Mouse (Mus musculus) embryo, embryonic 10.5 days (tissue): ENCODE measurements around the gene Phf5a.

Source experiments
- DNase-seq: peaks from one replicate; pipeline ENCODE4 v3.0.0-alpha.2; 2015; ENCODE audit warnings: low spot score

Gene Phf5a

DNA sequence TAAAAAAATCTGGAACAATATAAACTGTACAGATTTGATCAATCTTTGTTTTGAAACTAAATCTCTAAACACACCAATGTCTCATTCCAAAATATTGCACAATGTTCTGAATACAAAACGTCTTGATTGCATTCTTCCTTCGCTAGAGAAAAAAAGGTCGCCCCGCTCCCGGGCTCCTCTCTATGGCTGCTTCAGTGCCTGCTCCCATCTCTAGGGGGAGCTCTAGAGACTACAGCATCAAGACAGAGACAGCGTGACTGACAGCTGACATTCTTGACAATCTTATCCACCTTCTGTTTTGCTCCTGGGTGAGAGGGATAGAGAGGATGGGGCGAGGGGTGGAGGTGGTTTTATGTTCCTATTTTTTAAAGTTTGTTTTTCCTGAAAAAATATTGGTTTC lies 23.4 kb downstream of the Phf5a start:
- DNase-seq: peak; percentile 76

DNA sequence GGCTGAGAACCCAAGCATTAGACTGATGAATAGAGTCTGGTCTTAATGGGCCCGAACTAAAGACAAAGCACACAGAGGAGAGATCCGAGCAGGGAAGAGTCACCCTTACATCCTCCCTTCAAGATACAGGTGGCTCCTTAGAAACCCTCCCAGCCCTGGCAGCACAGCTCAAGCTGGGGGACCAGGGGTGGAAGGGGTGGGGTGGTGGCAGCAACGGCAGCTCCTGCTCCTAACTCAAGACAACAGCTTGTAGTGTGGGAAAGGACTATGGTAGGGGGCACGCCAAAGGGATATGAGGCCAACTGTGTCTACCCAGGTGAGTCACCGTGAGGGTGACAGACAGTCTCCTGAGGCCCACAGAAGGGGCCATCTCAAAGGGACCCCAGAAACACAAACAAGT lies 23.9 kb downstream of the Phf5a start:
- DNase-seq: no peak

DNA sequence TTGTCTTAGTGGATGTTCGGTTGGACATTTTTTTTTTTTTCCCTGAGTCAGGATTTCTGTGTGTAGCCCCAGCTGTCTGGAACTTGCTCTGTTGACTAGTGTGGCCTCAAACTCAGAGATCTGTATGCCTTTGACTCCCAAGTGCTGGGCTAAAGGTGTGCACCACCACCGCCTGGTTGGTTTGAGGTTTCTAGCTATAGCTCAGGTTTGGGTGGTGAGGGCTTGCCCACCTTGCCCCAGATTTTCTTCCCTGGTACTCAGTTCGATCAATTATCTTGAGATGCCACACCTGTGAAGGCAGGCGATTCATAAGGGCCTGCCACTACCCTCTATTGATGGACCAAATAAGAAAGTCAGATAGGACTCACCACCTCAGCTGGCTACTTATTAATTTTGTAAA lies 24.6 kb downstream of the Phf5a start:
- no peak for DNase-seq

DNA sequence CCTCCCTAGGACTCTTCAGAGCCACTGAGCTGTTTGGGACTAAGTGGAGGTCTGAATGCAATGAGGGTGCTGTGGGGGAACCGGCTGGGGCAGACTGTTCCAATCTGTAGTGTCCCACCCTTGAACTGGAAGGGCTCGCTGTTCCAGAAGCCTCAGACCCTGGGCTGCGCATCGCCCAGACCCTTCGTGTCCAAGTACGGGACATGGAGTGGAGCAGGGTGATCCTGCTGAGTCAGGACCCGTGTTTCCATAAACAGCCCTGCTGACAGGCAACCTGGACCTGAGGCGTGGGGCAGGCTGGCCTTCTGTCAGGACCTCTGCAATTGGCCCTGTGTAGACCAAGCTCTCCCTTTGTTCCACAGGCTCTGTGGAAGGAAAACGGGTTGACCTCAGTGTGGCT lies 25.0 kb downstream of the Phf5a start:
- DNase-seq: no peak

DNA sequence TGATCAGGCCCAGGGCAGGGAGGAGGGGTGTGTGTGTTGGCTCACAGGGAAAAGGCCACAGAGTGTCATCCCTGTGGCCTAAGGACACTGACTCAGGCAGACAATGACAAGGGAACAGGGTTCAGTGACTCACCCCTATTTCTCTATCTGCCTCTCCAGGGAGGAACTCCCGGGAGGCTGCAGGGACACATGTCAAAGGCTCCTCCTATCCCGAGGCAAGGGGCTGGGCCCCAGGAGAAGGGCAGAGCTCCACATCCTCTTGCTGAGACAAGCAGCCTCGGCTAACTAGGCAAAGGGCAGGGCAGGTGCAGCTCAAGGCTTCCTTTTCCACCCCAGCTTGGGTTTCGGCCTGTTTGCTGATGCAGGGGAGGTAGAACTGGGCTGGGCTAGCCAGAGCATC lies 26.0 kb downstream of the Phf5a start:
- no peak for DNase-seq

DNA sequence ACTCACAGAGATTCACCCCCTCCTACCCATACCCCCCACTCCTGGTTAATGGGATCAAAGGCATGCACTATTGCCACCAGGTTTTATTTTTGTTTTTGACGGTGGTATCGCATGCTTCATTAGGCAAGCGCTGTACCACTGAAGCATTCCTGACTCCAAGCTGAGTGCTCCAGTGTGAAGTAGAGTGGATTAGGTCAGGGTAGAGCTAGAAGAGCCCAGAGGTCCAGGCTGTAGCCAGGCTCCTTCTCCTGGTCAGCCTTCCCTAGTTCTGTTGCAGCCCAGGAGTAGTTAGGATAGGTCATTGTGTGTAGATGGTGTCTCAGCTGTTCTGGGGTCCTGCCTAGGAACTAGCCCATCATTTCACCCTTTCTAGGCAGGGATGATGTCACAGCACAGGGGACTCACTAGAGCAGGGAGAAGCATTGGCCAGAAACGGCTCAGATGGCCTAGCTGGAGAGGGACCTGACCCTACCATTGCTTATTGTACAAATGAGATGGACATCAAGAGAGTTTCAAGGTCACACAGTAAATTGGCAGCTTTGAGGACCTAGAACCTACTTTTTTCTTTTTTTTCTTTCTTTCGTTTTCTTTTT lies 26.6 kb downstream of the Phf5a start:
- DNase-seq: no peak

DNA sequence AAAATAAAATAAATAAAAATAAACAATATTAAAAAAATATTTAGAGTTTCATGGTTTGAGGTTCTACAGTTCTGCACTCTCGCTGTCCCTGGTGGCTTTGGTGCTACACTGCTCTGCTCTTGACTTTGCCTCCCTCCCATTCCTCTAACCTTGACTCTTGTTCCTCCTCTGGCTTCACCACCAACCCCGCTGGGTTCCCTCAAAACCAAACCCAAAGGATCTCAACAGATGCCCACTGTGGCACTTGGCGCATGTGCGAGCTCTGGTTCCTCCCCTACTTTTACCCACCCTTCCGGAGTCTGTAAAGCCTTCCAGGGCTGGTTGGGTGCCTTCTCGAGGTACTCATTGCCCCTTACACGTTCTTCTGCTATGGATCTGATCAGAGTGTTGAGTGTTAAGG lies 29.4 kb downstream of the Phf5a start:
- no peak for DNase-seq

DNA sequence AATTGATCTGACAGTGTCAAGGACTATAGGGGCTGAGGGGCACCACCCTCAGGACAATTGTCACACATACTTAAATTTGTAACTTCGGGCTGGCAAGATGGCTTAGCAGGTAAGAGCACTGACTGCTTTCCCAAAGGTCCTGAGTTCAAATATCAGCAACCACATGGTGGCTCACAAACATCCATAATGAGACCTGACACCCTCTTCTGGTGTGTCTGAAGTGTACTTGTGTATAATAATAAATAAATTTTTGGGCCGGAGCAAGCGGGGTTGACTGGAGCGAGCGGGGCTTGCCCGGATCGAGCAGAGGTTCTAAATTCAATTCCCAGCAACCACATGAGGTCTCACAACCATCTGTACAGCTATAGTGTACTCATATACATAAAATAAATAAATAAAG lies 31.4 kb downstream of the Phf5a start:
- DNase-seq: no peak

DNA sequence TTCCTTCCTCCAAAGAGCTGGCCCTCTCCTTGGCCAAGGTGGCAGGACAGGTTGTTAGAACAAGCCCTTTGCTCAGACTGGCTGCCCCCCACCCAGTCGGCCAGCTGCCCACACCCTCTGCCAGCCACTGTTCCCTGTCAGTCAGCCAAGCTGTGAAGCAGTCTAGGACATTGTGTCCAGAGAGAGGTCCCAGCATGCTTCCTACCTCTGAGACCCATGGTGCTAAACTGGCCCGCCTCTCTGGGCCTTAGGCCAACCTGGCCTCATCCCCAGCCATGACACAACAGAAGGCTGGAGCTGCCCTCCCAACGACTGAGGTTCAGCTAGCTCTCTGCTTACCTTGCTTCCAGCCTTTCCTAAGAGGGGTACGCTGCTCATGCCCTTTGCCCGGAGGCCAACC lies 32.1 kb downstream of the Phf5a start:
- DNase-seq: no peak

DNA sequence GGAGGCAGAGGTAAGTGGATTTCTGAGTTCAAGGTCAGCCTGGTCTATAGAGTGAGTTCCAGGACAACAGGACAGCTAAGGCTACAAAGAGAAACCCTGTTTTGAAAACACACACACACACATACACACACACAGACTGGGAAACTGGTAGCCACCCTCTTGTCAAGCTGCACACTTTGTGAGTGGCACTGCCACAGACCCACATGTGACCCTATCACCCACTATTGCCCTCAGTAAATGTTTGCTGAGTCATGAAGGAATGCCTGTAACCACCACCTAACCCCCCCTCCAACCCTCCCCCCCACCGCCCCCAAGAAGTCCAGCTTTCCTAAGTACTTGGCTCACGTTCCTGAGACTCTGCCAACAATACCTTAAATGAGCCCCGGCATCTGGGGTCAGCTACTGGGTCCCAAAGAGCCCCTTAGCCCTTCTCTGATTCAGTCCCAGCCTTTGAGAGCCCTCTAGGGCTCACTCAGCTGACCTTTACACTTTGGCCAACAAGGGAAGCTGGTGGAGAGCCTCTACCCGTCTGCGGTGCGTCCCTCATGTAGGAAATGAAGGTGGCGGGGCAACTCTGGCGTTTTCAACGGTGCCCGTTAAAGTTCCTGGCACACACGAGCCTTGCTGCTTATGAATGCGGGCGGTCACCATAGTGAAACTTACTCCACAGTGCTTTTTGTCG lies 33.0 kb downstream of the Phf5a start:
- DNase-seq: no peak

DNA sequence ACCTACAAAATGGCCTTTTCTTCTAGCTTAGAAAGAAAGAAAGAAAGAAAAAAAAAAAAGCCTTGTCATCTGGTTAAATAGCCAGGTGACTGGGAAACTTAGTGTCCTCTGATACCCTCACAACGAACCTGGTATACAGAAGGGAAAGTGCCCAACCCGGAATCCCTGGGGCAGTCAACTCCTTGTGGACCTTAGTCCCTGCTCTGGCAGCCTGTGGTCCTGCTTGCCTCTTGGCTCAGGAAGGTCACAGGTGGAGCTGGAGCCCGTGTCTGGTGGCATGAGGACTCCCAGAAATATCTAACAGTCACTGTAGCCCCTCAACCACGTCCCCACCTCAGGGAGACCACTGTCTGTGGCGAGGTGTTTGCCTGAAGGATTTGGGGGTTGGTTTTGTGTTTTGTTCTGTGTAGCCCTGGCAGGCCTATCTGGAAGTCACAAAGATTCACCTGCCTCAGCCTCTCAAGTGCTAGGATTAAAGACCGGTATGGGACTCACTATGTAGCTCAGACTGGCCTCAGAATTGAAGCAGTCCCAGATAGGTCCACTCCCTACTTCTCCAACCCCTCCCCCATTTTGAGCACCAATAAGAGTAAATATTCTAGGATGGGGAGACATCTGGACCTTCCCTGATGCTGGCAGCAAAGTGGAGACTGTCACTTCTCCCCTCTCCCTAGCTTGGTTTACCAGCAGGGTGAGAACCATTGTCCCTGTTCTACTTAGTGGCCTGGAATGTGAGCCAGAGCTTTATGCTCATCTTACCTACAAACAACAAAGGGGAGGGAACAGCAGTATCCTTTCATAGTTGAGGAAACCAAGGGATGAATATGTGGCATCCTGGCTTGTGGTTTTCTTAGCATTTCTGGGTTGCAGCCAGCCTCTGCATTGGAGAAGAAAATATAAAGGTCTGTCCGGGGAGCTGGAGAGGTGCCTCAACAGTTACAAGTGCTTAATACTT lies 34.5 kb downstream of the Phf5a start:
- no peak for DNase-seq

DNA sequence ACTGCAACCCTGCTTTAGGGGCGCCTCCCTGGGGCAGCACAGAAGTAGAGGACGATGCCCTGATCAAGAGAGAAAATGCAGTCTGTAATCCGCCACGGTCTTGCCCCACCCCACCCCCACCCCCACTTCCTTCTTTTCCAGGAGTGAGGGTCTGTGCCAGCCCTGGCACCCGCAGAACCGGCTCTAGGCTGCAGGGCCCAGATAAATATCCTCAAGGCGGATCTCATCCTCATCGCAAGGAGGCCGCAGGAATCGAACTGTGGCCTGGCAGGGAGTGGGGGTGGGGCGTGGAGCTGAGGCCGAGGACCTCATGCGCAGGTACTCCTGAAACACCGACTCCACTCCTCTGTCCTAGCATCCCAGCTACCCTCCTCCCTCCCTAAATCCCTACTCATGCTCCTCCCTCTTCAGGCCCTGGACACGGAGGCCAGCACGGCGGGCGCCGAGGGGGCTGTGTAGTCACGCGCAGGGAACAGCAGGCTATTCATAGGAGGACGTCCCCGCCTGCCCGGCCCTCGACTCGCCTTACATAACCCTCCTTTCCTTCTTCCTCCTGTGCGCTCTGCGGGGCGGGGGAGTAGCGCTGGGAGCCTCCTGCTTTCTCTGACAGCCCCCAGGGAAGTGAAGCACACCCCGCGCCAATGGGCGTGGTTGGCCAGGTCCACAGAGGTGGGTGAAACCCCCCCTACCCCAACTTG lies 35.4 kb downstream of the Phf5a start:
- peak; percentile 83 for DNase-seq

DNA sequence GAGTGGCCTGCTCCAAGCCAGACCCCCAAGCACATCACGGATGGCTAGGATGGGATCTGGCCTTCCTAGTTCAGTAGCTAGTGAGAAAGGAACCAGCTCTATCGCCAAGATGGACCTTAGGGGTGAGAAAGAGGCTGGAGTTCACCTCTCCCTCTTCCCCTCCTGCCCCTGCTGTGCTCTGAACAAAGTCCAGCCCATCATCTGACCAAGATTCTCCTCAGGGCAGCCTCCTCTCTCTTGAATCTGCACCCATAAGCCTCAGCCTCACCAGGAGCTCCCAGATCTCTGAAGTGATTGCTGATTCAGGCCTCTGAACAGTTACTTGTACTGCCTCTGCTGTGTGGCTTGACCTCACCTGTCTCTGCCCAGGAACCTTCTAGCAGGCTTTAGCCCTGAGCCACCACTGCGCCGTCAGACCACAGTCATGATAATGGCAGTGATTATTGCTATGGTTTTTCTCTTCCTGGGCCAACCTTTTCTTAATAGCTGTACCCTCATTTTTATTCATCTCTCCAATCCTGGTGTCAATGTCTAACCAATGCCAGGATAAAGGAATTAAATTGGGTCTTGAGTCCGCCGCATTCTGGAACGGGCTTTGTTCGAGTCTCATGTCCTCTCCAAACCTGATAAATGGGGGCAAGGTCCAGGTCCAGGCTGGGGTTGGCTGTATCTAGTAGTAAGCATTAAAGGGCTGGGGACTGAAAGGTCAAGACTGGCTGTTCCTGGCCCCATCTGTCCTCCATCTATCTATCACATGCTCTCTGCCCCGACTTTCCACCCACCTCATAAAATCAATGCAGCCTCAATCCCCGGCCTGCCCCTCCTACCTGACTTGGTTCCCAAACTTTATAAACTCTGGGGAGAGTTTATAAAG lies 36.5 kb downstream of the Phf5a start:
- DNase-seq: no peak

DNA sequence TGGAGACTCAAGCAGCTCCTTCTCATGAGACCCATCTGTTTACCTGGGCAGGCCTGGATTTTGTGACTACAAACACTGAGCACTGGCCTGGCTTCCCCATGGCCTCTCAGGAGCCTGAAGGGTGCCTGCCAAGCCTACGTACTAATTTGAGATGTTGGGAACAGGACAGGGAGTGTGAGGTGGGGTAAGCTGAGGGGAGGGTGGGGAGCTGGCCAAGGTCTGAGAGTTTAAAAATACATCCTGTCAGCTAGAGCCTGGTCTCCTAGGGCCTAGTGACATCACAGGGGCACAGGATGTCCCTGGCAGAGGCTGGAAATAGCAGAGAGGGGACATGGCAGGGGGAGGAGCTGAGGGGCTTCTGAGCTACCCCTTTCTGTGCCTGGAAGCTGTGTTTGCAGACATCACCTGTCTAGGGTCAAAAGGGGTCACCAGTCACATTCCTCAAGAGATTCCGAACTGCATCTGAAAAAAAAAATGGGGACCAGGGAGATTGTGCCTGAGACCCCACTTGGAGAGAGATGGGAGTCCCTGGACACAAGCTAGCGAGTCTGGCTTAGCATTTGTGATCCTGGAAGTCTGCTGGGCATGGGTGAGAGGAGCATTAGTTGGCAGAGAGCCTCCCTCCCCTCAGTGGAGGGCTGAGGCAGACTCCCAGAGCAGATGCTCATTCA lies 37.4 kb downstream of the Phf5a start:
- no peak for DNase-seq

DNA sequence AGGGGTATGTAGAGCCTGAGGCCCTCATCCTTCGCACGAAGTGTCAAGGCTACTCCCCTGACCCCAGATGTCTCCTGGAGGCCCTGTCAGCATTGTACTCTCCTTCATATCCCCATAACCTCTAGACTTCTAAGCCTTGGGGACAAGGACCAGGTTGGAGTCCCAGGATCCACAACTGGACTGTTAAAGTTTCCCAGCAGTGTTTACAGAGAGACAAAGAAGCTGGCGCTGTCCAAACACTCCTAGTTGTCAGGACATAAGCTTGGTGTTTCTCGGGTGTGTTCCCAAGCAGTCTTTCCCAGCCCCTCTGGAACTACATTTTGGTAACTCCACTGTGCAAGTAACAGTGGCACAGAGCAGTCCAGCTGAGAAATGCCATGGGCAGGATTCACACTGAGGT lies 38.2 kb downstream of the Phf5a start:
- DNase-seq: no peak

DNA sequence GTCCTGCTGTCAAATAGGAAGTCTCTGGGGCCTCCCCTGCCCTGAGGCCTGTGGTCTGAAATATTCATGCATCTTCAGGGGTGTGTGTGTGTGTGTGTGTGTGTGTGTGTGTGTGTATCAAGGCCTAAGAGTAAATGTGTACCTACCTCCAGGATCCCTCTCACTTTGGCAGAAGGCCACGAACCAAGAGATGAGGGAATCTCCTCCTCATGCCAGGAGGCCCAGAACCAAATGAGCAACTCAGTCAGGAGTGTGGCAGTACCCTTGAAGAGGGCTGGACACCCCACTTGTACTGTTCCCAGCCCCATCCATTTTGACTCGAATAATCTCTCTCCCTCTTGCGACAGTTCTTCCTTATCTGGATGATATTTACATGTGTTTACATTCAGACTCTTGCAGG lies 39.5 kb downstream of the Phf5a start:
- DNase-seq: no peak

DNA sequence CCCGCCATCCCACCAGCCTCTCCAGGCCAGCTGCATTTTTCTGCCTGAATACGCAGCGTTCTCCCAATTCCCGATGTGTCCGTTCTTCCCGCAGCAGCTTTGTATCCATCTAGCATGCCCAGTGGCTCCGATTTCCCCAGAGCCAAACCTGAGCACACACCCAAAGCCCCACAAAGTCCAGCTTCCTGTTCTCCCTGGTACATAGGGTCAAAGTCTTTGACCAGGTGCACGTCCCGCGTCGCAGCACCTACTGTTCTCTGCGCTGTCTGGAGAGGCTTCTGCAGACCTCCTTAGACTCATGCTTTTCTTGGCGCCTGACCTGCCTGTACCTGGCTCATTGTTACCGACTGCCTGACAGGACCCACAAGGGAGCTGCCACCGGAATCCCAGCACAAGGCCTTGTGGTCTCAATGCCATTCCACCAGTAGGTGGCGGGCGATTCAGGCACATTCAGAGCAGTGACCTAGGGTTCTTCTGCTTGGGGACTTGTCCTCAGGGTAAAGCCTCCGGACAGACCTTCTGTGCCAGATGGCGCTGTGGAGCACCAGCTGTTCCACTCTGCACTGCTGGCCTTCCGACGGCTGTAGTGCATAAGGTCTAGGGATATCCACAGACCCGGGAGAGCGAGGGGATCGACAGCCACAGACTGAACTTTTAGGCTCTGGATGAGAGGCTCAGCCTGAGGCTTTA lies 40.4 kb downstream of the Phf5a start:
- DNase-seq: peak; percentile 97

DNA sequence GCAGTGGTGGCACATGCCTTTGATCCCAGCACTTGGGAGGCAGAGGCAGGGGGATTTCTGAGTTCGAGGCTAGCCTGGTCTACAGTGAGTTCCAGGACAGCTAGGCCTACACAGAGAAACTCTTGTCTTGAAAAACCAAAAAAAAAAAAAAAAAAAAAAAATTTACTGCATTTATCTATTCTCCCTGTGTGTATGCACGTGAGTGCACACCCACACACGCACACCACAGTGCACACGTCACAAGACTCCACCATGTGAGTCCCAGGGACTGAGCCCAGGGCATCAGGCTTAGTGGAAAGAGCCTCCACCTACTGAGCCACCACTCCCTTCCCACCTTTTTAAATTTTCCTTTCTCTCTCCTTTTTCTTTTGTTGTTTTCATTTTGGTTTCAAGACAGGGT lies 41.2 kb downstream of the Phf5a start:
- DNase-seq: no peak

DNA sequence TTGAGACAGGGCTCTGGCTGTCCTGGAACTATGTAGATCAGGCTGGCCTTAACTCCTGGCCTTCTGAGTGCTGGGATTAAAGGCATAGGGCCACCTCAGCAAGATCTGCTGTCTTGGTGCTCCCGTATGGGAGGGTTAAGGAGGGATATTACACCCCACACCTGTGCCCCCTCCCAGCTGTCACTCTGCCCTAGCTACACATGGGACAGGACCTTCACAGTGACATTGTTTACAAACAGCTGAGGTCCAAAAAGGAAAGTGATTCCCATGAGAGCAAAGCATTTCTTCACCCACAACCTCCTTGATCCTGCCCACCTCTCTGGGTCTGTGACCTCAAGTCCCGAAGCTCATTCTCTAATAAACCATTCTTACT lies 42.5 kb downstream of the Phf5a start:
- no peak for DNase-seq

DNA sequence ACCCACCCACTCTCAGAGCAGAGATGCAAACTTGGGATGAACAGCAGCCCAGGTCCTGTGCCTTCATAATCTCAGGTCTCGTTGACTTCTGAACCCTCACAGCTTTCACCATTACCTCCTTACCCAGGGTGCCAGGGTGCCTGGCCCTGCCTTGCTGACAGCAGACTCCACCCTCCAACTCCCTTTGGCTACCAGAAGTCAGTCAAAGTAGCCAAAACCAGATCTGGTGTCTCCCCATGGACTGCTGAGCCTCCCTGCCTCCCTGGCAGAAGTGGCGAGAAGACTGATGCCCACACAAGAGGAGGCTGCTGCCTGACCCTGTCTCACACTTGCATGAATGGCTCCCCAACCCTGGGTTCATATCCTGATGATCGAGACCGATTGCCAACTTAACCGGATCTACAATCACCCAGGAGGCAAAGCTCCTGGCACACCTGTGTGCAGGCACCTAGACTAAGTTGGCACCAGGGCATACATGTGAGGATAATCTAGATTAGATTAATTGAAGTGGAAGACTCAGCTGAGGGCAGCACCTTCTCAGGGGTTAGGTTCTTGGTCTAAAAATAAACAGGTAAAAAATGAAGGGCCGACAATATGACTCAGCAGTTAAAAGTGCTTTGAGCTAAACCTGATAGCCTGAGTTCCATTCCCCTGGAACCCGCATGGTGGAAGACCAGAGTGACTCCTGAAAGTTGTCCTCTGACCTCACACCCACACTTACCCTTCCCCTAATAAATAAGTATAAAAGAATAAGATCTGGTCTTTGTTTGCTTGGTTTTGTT lies 43.1 kb downstream of the Phf5a start:
- DNase-seq: no peak
